Mouse (Mus musculus): ENCODE measurements around the gene Ppm1m. TPM values are rescaled to one million over a fixed set of nuclear protein-coding genes. Genes with fewer than 3 reads are reported as not detected.

Gene Ppm1m
- polyA plus RNA-seq, 1 experiment from 2014 or later = 55.8 TPM

DNA sequence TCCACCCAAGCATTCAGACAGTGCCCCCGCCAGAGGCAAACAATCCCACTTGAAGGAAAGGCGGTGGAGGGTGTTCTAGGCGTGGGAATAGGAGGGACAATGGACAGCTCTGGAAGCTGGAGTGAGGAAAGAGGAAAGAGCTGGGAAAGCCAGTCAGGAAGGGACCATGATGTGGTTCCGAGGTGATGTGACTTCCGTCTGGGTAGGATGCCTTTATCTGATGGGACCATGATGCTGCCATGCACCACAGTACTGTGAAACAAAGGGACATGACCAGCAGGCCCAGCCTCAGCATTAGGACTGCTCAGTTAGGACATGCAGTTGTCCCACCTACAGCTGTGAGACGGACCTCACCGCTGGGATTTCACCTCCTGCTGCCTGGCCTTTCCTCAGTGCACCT lies 31.7 kb upstream of the Ppm1m start:
- H3K4me1 ChIP-seq = peaks cover 8% of the 10 kb centered on the region
- no peak for ATAC-seq (ENCODE audit: insufficient number of reproducible peaks, low FRiP score, low TSS enrichment, low read depth)
- no peak overlapping the region for H3K4me2 ChIP-seq (replicated peaks)
- no peaks in the 10 kb centered on the region for H3K9me3 ChIP-seq (replicated peaks)
- no peak overlapping the region for H3K27ac ChIP-seq (replicated peaks)
- no peak overlapping the region for H3K4me3 ChIP-seq (replicated peaks)
- whole genome bisulfite sequencing = 76% methylated on average over 7 of the region's 7 CpGs
- H3K9ac ChIP-seq = no peak overlapping the region
- H3K27me3 ChIP-seq = no peaks in the 10 kb centered on the region
- H3K36me3 ChIP-seq = peaks cover 40% of the 10 kb centered on the region

DNA sequence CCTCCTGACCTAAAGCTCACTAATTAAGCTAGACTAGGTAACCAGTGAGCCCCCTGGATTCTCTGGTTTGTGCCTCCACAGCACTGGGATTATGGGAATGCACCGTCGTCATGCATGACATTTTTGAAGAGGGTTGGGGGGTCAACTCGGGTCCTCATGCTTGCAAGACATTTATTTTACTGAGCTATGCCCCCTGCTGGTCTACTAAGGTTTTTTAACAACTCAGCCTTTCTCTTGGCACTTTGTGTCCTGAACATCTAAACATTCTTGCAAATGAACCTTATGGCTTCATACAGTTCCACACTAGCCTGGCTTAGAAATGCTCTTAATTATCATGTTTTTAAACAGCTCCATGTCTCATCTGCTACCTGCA lies 31.2 kb upstream of the Ppm1m start:
- ATAC-seq (ENCODE audit: insufficient number of reproducible peaks, low FRiP score, low TSS enrichment, low read depth) = no peak
- WGBS = 31% methylated on average over 3 of the region's 3 CpGs
- peaks cover 35% of the 10 kb centered on the region for H3K36me3 ChIP-seq
- peaks cover 13% of the 10 kb centered on the region for H3K4me1 ChIP-seq
- no peak overlapping the region for H3K9ac ChIP-seq
- H3K27me3 ChIP-seq = peaks cover 3% of the 10 kb centered on the region; the same call in 1 of the 2 replicates
- no peak overlapping the region for H3K4me3 ChIP-seq (replicated peaks)
- H3K27ac ChIP-seq (replicated peaks) = no peak overlapping the region
- no peak overlapping the region for H3K4me2 ChIP-seq (replicated peaks)
- no peaks in the 10 kb centered on the region for H3K9me3 ChIP-seq (replicated peaks)

DNA sequence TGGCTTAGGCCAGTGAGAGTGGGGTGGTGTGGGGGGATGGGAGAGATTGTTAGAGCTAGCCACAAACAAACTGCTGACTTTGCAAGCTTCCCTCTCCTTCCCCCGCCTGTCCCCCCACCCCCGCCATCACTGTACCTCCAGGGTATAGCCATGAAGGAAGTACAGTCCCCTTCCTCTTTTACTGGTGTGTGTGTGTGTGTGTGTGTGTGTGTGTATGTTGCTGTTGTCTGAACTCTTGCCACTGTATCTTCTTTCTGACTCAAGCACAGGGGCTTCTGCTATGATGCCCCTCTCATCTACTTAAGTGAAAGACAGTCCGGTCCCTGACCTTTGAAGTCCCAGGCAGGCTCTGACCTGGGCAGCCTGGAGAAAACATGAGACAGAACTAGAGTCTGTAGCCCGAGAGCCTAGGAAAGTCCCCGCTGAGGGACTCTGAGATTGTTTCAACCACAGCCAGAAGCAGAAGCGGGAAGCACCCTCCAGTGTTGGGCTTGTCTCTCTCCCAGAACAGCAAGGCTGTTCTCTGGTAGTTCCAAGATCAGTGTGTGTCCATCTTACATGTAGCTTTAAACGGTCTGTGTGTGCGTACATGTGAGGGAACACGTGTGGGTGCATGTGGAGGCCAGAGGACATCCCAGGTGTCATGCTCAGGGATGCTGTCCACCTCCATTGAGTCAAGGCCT lies 30.6 kb upstream of the Ppm1m start:
- 68% methylated on average over 8 of the region's 9 CpGs for WGBS

DNA sequence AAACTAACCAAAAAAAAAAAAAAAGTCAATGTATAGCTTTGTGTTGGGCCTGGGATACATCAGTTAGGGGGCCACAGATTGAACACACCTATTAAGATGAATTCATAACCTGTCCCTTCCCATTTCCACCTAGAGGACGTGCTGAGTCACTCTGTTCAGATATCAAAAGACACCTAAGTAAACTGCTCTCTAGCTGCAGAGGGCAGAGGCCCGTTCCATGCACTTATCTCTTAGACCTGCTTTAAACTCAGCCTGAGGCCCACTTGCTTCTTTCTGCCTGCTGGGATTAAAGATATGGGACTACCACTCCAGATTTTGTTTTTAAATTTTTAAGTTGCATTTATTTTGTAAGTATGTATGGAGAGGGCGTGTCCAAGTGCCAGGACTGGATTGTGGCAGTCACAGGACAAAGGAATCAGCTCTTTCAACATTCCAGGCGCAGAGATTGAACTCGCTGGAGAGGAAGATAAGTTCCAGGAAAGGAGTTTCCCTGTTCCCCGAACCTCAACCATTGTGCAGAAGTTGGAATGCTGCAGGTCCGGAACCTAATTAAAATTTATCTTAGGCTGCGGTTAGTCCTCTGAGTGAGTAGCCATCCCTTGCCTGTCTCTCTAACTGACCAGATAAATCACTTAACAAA lies 28.4 kb upstream of the Ppm1m start:
- ATAC-seq (ENCODE audit: insufficient number of reproducible peaks, low FRiP score, low TSS enrichment, low read depth) = no peak
- Histone ChIP-seq H3K36me3 (peaks cover 7% of the 10 kb centered on the region), H3K4me2 (replicated peaks) (no peak overlapping the region), H3K4me3 (replicated peaks) (no peak overlapping the region), H3K4me1 (peaks cover 14% of the 10 kb centered on the region), H3K27me3 (peaks cover 7% of the 10 kb centered on the region; the same call in 1 of the 2 replicates), H3K9me3 (replicated peaks) (no peaks in the 10 kb centered on the region), H3K9ac (no peak overlapping the region), H3K27ac (replicated peaks) (no peak overlapping the region)
- WGBS = 60% methylated on average over 8 of the region's 8 CpGs

More for the DNA sequence above, 30.6 kb upstream of the Ppm1m start:
- Histone ChIP-seq H3K9me3 (replicated peaks) (no peaks in the 10 kb centered on the region), H3K36me3 (peaks cover 29% of the 10 kb centered on the region), H3K9ac (no peak overlapping the region), H3K27ac (replicated peaks) (no peak overlapping the region), H3K27me3 (peaks cover 7% of the 10 kb centered on the region; the same call in 1 of the 2 replicates), H3K4me1 (peaks cover 14% of the 10 kb centered on the region), H3K4me2 (replicated peaks) (no peak overlapping the region), H3K4me3 (replicated peaks) (no peak overlapping the region)
- no peak for ATAC-seq (ENCODE audit: insufficient number of reproducible peaks, low FRiP score, low TSS enrichment, low read depth)

DNA sequence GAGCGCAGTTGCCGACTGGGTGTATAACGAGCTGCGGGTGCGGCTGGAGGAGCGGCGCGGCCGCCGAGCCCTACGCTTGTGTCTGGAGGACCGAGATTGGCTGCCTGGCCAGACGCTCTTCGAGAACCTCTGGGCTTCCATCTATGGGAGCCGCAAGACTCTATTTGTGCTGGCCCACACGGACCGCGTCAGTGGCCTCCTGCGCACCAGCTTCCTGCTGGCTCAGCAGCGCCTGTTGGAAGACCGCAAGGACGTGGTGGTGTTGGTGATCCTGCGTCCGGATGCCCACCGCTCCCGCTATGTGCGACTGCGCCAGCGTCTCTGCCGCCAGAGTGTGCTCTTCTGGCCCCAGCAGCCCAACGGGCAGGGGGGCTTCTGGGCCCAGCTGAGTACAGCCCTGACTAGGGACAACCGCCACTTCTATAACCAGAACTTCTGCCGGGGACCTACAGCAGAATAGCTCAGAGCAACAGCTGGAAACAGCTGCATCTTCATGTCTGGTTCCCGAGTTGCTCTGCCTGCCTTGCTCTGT lies 26.7 kb upstream of the Ppm1m start:
- Histone ChIP-seq H3K4me2 (replicated peaks) (peak overlapping the region; percentile 76), H3K4me3 (replicated peaks) (peak overlapping the region; percentile 41), H3K27me3 (peaks cover 7% of the 10 kb centered on the region; the same call in 1 of the 2 replicates), H3K9me3 (replicated peaks) (no peaks in the 10 kb centered on the region), H3K36me3 (no peaks in the 10 kb centered on the region), H3K9ac (no peak overlapping the region; the same call in 1 of the 2 replicates), H3K4me1 (peaks cover 14% of the 10 kb centered on the region), H3K27ac (replicated peaks) (no peak overlapping the region)
- peak; percentile 66 for ATAC-seq (ENCODE audit: insufficient number of reproducible peaks, low FRiP score, low TSS enrichment, low read depth)
- 4% methylated on average over 34 of the region's 34 CpGs for WGBS

DNA sequence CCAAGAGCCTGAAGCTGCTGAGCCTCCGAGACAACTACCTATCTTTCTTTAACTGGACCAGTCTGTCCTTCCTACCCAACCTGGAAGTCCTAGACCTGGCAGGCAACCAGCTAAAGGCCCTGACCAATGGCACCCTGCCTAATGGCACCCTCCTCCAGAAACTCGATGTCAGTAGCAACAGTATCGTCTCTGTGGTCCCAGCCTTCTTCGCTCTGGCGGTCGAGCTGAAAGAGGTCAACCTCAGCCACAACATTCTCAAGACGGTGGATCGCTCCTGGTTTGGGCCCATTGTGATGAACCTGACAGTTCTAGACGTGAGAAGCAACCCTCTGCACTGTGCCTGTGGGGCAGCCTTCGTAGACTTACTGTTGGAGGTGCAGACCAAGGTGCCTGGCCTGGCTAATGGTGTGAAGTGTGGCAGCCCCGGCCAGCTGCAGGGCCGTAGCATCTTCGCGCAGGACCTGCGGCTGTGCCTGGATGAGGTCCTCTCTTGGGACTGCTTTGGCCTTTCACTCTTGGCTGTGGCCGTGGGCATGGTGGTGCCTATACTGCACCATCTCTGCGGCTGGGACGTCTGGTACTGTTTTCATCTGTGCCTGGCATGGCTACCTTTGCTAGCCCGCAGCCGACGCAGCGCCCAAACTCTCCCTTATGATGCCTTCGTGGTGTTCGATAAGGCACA lies 26.1 kb upstream of the Ppm1m start:
- Histone ChIP-seq H3K4me2 (replicated peaks) (peak overlapping the region; percentile 76), H3K27me3 (peaks cover 7% of the 10 kb centered on the region; the same call in 1 of the 2 replicates), H3K36me3 (no peaks in the 10 kb centered on the region), H3K9ac (no peak overlapping the region; the same call in 1 of the 2 replicates), H3K4me1 (peaks cover 14% of the 10 kb centered on the region), H3K27ac (replicated peaks) (no peak overlapping the region), H3K9me3 (replicated peaks) (no peaks in the 10 kb centered on the region), H3K4me3 (replicated peaks) (peak overlapping the region; percentile 41)
- WGBS = 62% methylated on average over 24 of the region's 24 CpGs
- ATAC-seq (ENCODE audit: insufficient number of reproducible peaks, low FRiP score, low TSS enrichment, low read depth) = no peak

DNA sequence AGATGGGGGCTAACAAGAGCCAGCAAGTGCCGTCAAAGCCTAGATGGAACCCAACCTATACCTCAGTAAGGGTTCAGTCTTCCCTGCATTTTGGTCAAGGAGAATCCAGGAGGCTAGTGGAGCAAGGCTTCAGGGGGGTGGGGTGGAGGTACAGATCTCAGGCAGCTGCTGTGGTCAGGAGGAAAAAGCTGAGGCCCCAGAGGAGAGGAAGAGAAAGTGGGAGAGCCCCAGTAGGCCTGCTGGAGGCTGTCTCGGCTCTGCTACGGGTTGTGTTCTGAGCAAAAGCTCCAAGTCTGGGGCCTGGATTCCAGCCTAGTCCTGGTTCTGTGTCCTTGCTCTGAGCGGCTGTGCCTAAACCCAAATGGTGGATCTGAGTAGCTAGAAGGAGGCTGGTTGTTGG lies 23.4 kb upstream of the Ppm1m start:
- no peak overlapping the region for H3K9ac ChIP-seq
- H3K27me3 ChIP-seq = peaks cover 7% of the 10 kb centered on the region; the same call in 1 of the 2 replicates
- H3K36me3 ChIP-seq = no peaks in the 10 kb centered on the region
- H3K27ac ChIP-seq (replicated peaks) = no peak overlapping the region
- H3K4me1 ChIP-seq = peaks cover 13% of the 10 kb centered on the region
- ATAC-seq (ENCODE audit: insufficient number of reproducible peaks, low FRiP score, low TSS enrichment, low read depth) = no peak
- H3K4me3 ChIP-seq (replicated peaks) = no peak overlapping the region
- H3K4me2 ChIP-seq (replicated peaks) = no peak overlapping the region
- H3K9me3 ChIP-seq (replicated peaks) = no peaks in the 10 kb centered on the region
- 82% methylated on average over 4 of the region's 4 CpGs for WGBS

DNA sequence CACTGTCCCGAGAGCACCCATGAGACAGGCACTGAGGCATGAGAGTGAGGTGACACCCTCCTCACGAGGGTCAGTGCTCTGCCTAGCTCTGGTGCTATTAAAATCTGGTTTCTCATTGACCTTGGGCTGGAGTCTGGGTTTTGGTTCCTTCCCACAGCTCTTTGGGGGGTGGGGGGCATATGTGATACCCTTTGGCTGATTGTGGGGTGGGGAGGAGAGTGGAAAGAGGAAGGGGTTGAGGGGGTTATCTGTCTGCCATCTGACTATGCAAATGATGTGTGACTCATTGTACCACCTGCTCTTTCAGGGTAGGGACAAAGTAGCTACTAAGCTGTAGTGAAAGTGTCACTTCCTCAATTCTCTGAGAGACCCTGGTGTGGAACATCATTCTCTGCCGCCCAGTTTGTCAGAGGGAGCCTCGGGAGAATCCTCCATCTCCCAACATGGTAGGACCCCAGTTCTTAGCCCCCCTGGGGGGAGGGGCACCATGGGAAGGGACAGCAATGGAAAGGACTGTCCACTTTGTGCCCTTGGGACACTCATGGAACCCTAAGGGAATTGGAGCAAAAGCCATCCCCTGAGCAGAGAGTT lies 22.8 kb upstream of the Ppm1m start, which contains the start of gene Tlr9:
TSS of gene Tlr9 (plus strand) at position 338 of the 591 bp plus-strand sequence.
- Histone ChIP-seq H3K9me3 (replicated peaks) (no peaks in the 10 kb centered on the region), H3K27me3 (peaks cover 7% of the 10 kb centered on the region; the same call in 1 of the 2 replicates), H3K4me1 (peaks cover 10% of the 10 kb centered on the region), H3K36me3 (no peaks in the 10 kb centered on the region), H3K4me3 (replicated peaks) (no peak within 1 kb of the TSS), H3K27ac (replicated peaks) (no peak within 1 kb of the TSS), H3K9ac (no peak within 1 kb of the TSS), H3K4me2 (replicated peaks) (no peak within 1 kb of the TSS)
- WGBS = 76% methylated on average over 4 of the region's 4 CpGs
- no peak for ATAC-seq (ENCODE audit: insufficient number of reproducible peaks, low FRiP score, low TSS enrichment, low read depth)

DNA sequence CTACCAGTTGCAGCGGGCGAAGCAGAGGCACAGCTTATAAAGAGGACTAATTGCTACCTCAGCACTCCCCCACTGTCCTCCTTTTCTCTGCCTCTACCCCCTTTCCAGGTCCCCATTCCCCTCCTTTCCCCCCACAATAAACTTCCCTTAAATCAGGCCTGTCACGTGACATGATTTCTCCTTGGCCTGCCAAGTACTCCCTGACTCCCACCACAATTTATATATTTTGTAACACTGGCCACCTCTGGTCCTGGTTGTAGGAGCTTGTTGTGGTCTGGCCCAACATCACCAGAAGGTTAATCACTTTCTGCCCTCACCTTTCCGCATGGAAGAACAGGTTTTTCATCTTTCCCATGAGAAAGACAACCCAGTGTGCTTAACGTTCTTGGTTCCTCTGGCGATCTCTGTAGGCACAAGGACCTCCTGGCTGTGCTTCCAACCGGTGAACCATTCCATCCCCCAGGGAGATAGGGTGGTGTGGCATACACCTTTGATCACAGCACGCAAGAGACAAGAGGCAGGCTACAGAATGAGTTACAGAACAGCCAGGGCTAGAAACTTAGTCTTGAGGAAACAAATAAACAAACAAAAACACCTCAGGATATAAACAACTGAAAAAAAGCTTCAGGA lies 21.5 kb upstream of the Ppm1m start:
- Histone ChIP-seq H3K36me3 (no peaks in the 10 kb centered on the region), H3K4me2 (replicated peaks) (no peak overlapping the region), H3K9ac (no peak overlapping the region), H3K27ac (replicated peaks) (no peak overlapping the region), H3K4me1 (peaks cover 4% of the 10 kb centered on the region), H3K4me3 (replicated peaks) (no peak overlapping the region), H3K27me3 (peaks cover 7% of the 10 kb centered on the region; the same call in 1 of the 2 replicates), H3K9me3 (replicated peaks) (no peaks in the 10 kb centered on the region)
- no peak for ATAC-seq (ENCODE audit: insufficient number of reproducible peaks, low FRiP score, low TSS enrichment, low read depth)
- 59% methylated on average over 8 of the region's 8 CpGs for WGBS

DNA sequence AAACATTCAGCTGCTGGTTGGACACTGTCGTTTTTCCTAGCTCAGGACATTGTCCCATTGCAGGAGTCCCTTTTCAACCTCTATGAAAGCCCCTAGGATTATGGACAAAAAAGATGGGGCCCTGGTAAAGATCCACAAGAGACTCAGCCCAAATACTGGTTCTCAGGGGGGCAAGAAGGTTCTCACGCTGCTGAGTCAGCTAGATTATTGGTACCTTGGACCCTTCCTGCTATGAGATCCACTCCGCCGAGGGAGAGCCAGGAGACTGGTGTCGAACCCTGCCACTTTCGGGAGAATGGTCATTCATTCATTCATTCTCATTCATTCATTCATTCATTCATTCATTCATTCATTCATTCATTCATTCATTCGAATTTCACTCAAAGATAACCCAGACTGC lies 17.4 kb upstream of the Ppm1m start:
- Histone ChIP-seq H3K4me3 (replicated peaks) (no peak overlapping the region), H3K4me1 (peaks cover 2% of the 10 kb centered on the region; the same call in 1 of the 2 replicates), H3K4me2 (replicated peaks) (no peak overlapping the region), H3K27me3 (no peaks in the 10 kb centered on the region), H3K9me3 (replicated peaks) (no peaks in the 10 kb centered on the region), H3K27ac (replicated peaks) (no peak overlapping the region), H3K36me3 (peaks cover 33% of the 10 kb centered on the region), H3K9ac (no peak overlapping the region)
- WGBS = 86% methylated on average over 7 of the region's 7 CpGs
- ATAC-seq (ENCODE audit: insufficient number of reproducible peaks, low FRiP score, low TSS enrichment, low read depth) = no peak

Measured in embryonic facial prominence, embryonic 15.5 days (tissue).